Mouse (Mus musculus): ENCODE results near the gene Tcaf3. TPM values are rescaled to one million over a fixed set of nuclear protein-coding genes. Genes with fewer than 3 reads are reported as not detected.

Gene Tcaf3
- total RNA-seq, 1 experiment, result not detected

DNA sequence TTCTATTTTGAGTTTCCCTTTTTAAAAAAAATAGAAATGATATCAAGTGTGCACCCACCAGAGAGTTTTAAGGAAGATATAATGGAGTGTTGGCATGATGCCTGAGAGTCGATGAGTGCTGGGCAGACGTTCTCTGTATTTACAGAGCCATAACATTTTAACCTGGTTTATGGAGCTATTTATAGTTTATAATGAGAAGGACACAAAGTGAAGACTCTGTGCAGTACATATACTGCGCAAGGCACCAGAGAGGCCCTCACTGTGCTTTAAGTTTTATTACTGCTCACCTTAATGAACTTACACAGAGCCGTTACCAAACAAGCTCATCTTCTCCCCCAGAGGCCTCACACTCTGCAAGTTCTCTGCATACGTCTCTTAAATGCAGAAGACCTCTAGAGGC, 36.6 kb downstream of the Tcaf3 start:
- in situ Hi-C loops (cut with MboI; ENCODE audit: low sequenced_read_pairs in 2 of 2, unreplicated experiment in 2 of 2), result no loop called here
- no peak for DNase-seq (ENCODE audit: low read depth, low spot score)
- H3K9ac ChIP-seq (ENCODE audit: insufficient read depth, low read depth, low read length, poor library complexity, severe bottlenecking), result no peak overlapping the region
- no peaks in the 10 kb centered on the region for H3K4me1 ChIP-seq (ENCODE audit: control insufficient read depth in 2 of 2, insufficient read depth in 2 of 2, low read length in 2 of 2, poor library complexity in 1 of 2)
- no peak for TF ChIP-seq MAFK (IDR thresholded peaks at IDR 0.05; ENCODE audit: insufficient read depth, low read depth, low read length)
- no peak for TF ChIP-seq HCFC1 (IDR thresholded peaks at IDR 0.05; ENCODE audit: borderline replicate concordance, insufficient read depth, low read length)
- no peak for TF ChIP-seq ZNF384 (IDR thresholded peaks at IDR 0.05; ENCODE audit: low read depth, low read length)
- TF ChIP-seq CHD2 (IDR thresholded peaks at IDR 0.05; ENCODE audit: low read depth, low read length), result no peak
- no peak for TF ChIP-seq ZC3H11A (IDR thresholded peaks at IDR 0.05; ENCODE audit: borderline replicate concordance, low read depth, low read length)
- no peak overlapping the region for H3K4me3 ChIP-seq (ENCODE audit: insufficient read depth in 1 of 2, low read depth in 1 of 2, low read length in 2 of 2, poor library complexity in 1 of 2, severe bottlenecking in 1 of 2)
- H3K9me3 ChIP-seq (ENCODE audit: control insufficient read depth, insufficient read depth, low read depth, low read length), result no peaks in the 10 kb centered on the region
- no peaks in the 10 kb centered on the region for H3K36me3 ChIP-seq (ENCODE audit: control insufficient read depth, insufficient read depth, low read length, poor library complexity, severe bottlenecking)
- H3K27ac ChIP-seq (ENCODE audit: insufficient read depth, low read depth, low read length, poor library complexity, severe bottlenecking), result no peak overlapping the region

DNA sequence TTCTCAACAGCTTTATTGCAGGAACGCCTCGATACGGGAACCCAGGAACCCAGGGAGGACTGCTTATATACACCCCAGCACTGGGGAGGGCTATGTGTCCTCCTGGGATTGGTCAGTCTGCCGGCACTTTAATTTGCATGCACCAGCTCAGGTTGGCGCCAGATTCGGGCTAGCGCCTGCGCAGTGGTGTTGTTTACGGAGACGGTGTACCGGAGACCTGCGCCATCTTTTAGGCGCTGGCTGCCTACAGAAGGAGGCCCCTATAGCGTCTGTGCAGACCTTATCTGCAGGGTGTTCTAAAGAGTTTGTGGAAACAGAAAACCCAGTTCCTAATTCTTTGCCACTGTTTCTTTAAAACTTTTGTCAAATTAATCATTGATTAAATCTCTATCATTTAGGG, 38.9 kb downstream of the Tcaf3 start:
- Histone ChIP-seq H3K36me3 (ENCODE audit: control insufficient read depth, insufficient read depth, low read length, poor library complexity, severe bottlenecking) (no peaks in the 10 kb centered on the region), H3K9me3 (ENCODE audit: control insufficient read depth, insufficient read depth, low read depth, low read length) (no peaks in the 10 kb centered on the region), H3K27ac (ENCODE audit: insufficient read depth, low read depth, low read length, poor library complexity, severe bottlenecking) (no peak overlapping the region), H3K4me3 (ENCODE audit: insufficient read depth in 1 of 2, low read depth in 1 of 2, low read length in 2 of 2, poor library complexity in 1 of 2, severe bottlenecking in 1 of 2) (no peak overlapping the region), H3K9ac (ENCODE audit: insufficient read depth, low read depth, low read length, poor library complexity, severe bottlenecking) (no peak overlapping the region), H3K4me1 (ENCODE audit: control insufficient read depth in 2 of 2, insufficient read depth in 2 of 2, low read length in 2 of 2, poor library complexity in 1 of 2) (no peaks in the 10 kb centered on the region)
- in situ Hi-C loops (cut with MboI; ENCODE audit: low sequenced_read_pairs in 2 of 2, unreplicated experiment in 2 of 2), result no loop called here
- no peak for DNase-seq (ENCODE audit: low read depth, low spot score)
- no peak for TF ChIP-seq MAFK (IDR thresholded peaks at IDR 0.05; ENCODE audit: insufficient read depth, low read depth, low read length)
- TF ChIP-seq ZC3H11A (IDR thresholded peaks at IDR 0.05; ENCODE audit: borderline replicate concordance, low read depth, low read length), result no peak
- no peak for TF ChIP-seq CHD2 (IDR thresholded peaks at IDR 0.05; ENCODE audit: low read depth, low read length)
- no peak for TF ChIP-seq HCFC1 (IDR thresholded peaks at IDR 0.05; ENCODE audit: borderline replicate concordance, insufficient read depth, low read length)
- no peak for TF ChIP-seq ZNF384 (IDR thresholded peaks at IDR 0.05; ENCODE audit: low read depth, low read length)

DNA sequence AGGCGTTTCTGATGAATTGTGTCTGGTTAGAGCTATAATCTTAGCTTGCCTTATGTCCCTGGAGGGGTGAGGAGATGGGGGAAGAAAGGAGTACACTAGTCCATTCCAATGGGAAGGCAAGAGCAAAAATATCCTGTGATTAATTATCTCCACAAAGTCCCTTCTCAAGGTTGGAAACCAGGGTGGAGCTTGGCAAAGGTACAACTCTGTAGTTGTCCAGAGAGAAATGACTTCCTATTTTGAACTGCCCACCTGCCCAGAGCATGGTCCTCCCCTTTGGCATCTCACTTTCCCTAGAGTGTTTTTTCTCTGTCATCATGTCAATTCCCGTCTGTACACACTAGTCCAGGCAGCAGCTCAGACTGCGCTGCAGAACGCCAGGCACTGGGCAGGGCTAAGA, 50.0 kb downstream of the Tcaf3 start, which contains the start of gene Olfr455:
TSS of gene Olfr455 (minus strand) at position 127 of the 400 bp plus-strand sequence.
- no peaks in the 10 kb centered on the region for H3K9me3 ChIP-seq (ENCODE audit: control insufficient read depth, insufficient read depth, low read depth, low read length)
- TF ChIP-seq ZC3H11A (IDR thresholded peaks at IDR 0.05; ENCODE audit: borderline replicate concordance, low read depth, low read length) (no peak), CHD2 (IDR thresholded peaks at IDR 0.05; ENCODE audit: low read depth, low read length) (no peak), HCFC1 (IDR thresholded peaks at IDR 0.05; ENCODE audit: borderline replicate concordance, insufficient read depth, low read length) (no peak), ZNF384 (IDR thresholded peaks at IDR 0.05; ENCODE audit: low read depth, low read length) (no peak), MAFK (IDR thresholded peaks at IDR 0.05; ENCODE audit: insufficient read depth, low read depth, low read length) (no peak)
- no peaks in the 10 kb centered on the region for H3K36me3 ChIP-seq (ENCODE audit: control insufficient read depth, insufficient read depth, low read length, poor library complexity, severe bottlenecking)
- H3K27ac ChIP-seq (ENCODE audit: insufficient read depth, low read depth, low read length, poor library complexity, severe bottlenecking), result no peak within 1 kb of the TSS
- no peak for DNase-seq (ENCODE audit: low read depth, low spot score)
- no peak within 1 kb of the TSS for H3K9ac ChIP-seq (ENCODE audit: insufficient read depth, low read depth, low read length, poor library complexity, severe bottlenecking)
- H3K4me1 ChIP-seq (ENCODE audit: control insufficient read depth in 2 of 2, insufficient read depth in 2 of 2, low read length in 2 of 2, poor library complexity in 1 of 2), result no peaks in the 10 kb centered on the region
- in situ Hi-C loops (cut with MboI; ENCODE audit: low sequenced_read_pairs in 2 of 2, unreplicated experiment in 2 of 2), result no loop called here
- no peak within 1 kb of the TSS for H3K4me3 ChIP-seq (ENCODE audit: insufficient read depth in 1 of 2, low read depth in 1 of 2, low read length in 2 of 2, poor library complexity in 1 of 2, severe bottlenecking in 1 of 2)

DNA sequence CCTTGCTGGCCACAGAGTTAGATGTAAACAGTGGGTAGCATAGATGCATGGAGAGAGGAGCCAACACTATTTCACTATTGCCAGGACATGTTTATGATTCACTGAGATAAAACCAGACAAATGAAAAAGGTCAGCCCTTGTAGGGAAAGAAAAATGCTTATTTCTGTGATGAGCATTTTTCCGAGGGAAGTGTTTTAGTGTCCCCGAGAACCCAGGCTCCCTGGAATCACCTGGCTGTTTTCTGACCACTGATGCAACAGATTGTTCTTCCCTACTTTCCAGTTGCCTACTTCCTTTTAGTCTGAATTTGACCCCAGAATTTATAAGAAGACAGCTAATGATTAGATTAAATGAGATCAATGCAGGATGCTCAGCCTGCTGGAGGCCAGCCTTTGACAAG, 51.3 kb downstream of the Tcaf3 start:
- Histone ChIP-seq H3K4me1 (ENCODE audit: control insufficient read depth in 2 of 2, insufficient read depth in 2 of 2, low read length in 2 of 2, poor library complexity in 1 of 2) (no peaks in the 10 kb centered on the region), H3K27ac (ENCODE audit: insufficient read depth, low read depth, low read length, poor library complexity, severe bottlenecking) (no peak overlapping the region), H3K9me3 (ENCODE audit: control insufficient read depth, insufficient read depth, low read depth, low read length) (no peaks in the 10 kb centered on the region), H3K9ac (ENCODE audit: insufficient read depth, low read depth, low read length, poor library complexity, severe bottlenecking) (no peak overlapping the region), H3K36me3 (ENCODE audit: control insufficient read depth, insufficient read depth, low read length, poor library complexity, severe bottlenecking) (no peaks in the 10 kb centered on the region), H3K4me3 (ENCODE audit: insufficient read depth in 1 of 2, low read depth in 1 of 2, low read length in 2 of 2, poor library complexity in 1 of 2, severe bottlenecking in 1 of 2) (no peak overlapping the region)
- TF ChIP-seq ZC3H11A (IDR thresholded peaks at IDR 0.05; ENCODE audit: borderline replicate concordance, low read depth, low read length) (no peak), CHD2 (IDR thresholded peaks at IDR 0.05; ENCODE audit: low read depth, low read length) (no peak), ZNF384 (IDR thresholded peaks at IDR 0.05; ENCODE audit: low read depth, low read length) (no peak), HCFC1 (IDR thresholded peaks at IDR 0.05; ENCODE audit: borderline replicate concordance, insufficient read depth, low read length) (no peak)
- DNase-seq (ENCODE audit: low read depth, low spot score), result no peak
- in situ Hi-C loops (cut with MboI; ENCODE audit: low sequenced_read_pairs in 2 of 2, unreplicated experiment in 2 of 2), result no loop called here

DNA sequence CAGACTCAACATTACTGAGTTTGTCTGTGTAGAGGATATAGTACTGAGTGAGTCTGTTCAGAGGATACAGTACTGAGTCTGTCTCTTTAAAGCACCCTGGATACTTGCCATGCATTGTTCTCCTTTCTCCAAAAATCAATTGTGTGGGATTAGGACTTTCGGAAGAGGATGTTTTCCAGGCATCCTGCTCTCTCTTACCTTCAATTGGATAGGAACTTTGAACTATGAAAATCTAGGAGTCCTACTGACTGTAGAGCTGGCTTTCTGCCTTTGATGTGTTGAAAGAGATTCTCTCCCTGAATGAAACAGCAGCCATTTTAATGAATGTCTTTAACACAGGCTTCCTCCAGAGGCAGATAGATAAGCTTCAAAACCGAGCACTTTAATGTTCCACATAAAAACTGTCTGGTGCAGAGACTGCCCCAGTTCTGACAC, 52.0 kb downstream of the Tcaf3 start:
- Histone ChIP-seq H3K9ac (ENCODE audit: insufficient read depth, low read depth, low read length, poor library complexity, severe bottlenecking) (no peak overlapping the region), H3K4me3 (ENCODE audit: insufficient read depth in 1 of 2, low read depth in 1 of 2, low read length in 2 of 2, poor library complexity in 1 of 2, severe bottlenecking in 1 of 2) (no peak overlapping the region), H3K4me1 (ENCODE audit: control insufficient read depth in 2 of 2, insufficient read depth in 2 of 2, low read length in 2 of 2, poor library complexity in 1 of 2) (no peaks in the 10 kb centered on the region), H3K36me3 (ENCODE audit: control insufficient read depth, insufficient read depth, low read length, poor library complexity, severe bottlenecking) (no peaks in the 10 kb centered on the region), H3K27ac (ENCODE audit: insufficient read depth, low read depth, low read length, poor library complexity, severe bottlenecking) (no peak overlapping the region), H3K9me3 (ENCODE audit: control insufficient read depth, insufficient read depth, low read depth, low read length) (no peaks in the 10 kb centered on the region)
- no peak for DNase-seq (ENCODE audit: low read depth, low spot score)
- TF ChIP-seq ZNF384 (IDR thresholded peaks at IDR 0.05; ENCODE audit: low read depth, low read length) (no peak), MAFK (IDR thresholded peaks at IDR 0.05; ENCODE audit: insufficient read depth, low read depth, low read length) (no peak), CHD2 (IDR thresholded peaks at IDR 0.05; ENCODE audit: low read depth, low read length) (no peak), ZC3H11A (IDR thresholded peaks at IDR 0.05; ENCODE audit: borderline replicate concordance, low read depth, low read length) (no peak), HCFC1 (IDR thresholded peaks at IDR 0.05; ENCODE audit: borderline replicate concordance, insufficient read depth, low read length) (no peak)
- in situ Hi-C loops (cut with MboI; ENCODE audit: low sequenced_read_pairs in 2 of 2, unreplicated experiment in 2 of 2), result no loop called here
